Mouse (Mus musculus) ES-Bruce4 (cell line): ENCODE measurements at regions not wholly inside any gene's neighbourhood (a gene's known extent, or its start where the extent isn't known, plus 50 kb on each side); places are given as distances from the start of the nearest gene placed in this dataset.

ENCODE experiments used
- H3K27ac ChIP-seq: 2 replicates; pipeline ENCODE4 v1.5.1; 2012; ENCODE audit warnings: low read length, inconsistent platforms; ENCODE audit not compliant: insufficient read depth
- H3K27me3 ChIP-seq: 2 replicates; pipeline ENCODE4 v1.6.1; 2012; ENCODE audit warnings: mild to moderate bottlenecking, low read length, inconsistent platforms; ENCODE audit not compliant: control insufficient read depth, poor library complexity, insufficient read depth, severe bottlenecking
- H3K36me3 ChIP-seq: 2 replicates; pipeline ENCODE4 v1.6.1; 2012; ENCODE audit warnings: inconsistent platforms, mild to moderate bottlenecking, low read length, moderate library complexity; ENCODE audit not compliant: control insufficient read depth, poor library complexity, insufficient read depth, severe bottlenecking
- H3K4me1 ChIP-seq: one replicate; pipeline ENCODE4 v1.8.1; 2011; ENCODE audit warnings: low read length; ENCODE audit not compliant: control insufficient read depth, insufficient read depth
- H3K4me3 ChIP-seq: 2 replicates; pipeline ENCODE4 v1.5.1; 2011; ENCODE audit warnings: low read depth, mild to moderate bottlenecking, low read length
- H3K9ac ChIP-seq: 2 replicates; pipeline ENCODE4 v1.6.1; 2012; ENCODE audit warnings: low read depth, mild to moderate bottlenecking, inconsistent platforms; ENCODE audit not compliant: poor library complexity, severe bottlenecking
- H3K9me3 ChIP-seq: replicated peaks from 2 replicates; pipeline ENCODE4 v1.6.1; 2012; ENCODE audit warnings: mild to moderate bottlenecking, low read length, inconsistent platforms; ENCODE audit not compliant: control insufficient read depth, poor library complexity, insufficient read depth, severe bottlenecking
- CTCF ChIP-seq: IDR thresholded peaks from one replicate; pipeline ENCODE4 v1.8.1; 2011; ENCODE audit warnings: low read depth, low read length
- EP300 ChIP-seq: IDR thresholded peaks from 2 replicates; pipeline ENCODE4 v1.6.1; 2011; ENCODE audit warnings: low read depth, low read length; ENCODE audit not compliant: insufficient read depth
- POLR2A ChIP-seq: IDR thresholded peaks from one replicate; pipeline ENCODE4 v1.8.1; 2011; ENCODE audit warnings: low read length; ENCODE audit not compliant: insufficient read depth

GRCm38 (mm10) chr15:68360956-68361908 lies 1860.5 kb upstream of the Lrrc6 start:
- TF ChIP-seq EP300, result no peak
- no peak for TF ChIP-seq CTCF
- TF ChIP-seq POLR2A, result no peak
- H3K27me3 ChIP-seq, result no peaks in the 10 kb centered on the region
- peaks cover 2% of the 10 kb centered on the region for H3K4me1 ChIP-seq
- no peaks in the 10 kb centered on the region for H3K36me3 ChIP-seq
- no peak overlapping the region; the same call in 1 of the 2 replicates for H3K4me3 ChIP-seq
- H3K9me3 ChIP-seq, result no peaks in the 10 kb centered on the region
- H3K27ac ChIP-seq, result no peak overlapping the region
- peak overlapping the region; percentile 91 for H3K9ac ChIP-seq

GRCm38 (mm10) chr15:68359496-68359895 lies 1858.8 kb upstream of the Lrrc6 start:
- H3K9me3 ChIP-seq, result no peaks in the 10 kb centered on the region
- no peak overlapping the region for H3K27ac ChIP-seq
- no peaks in the 10 kb centered on the region for H3K27me3 ChIP-seq
- no peak overlapping the region for H3K9ac ChIP-seq
- no peak for TF ChIP-seq EP300
- no peak for TF ChIP-seq CTCF
- no peak for TF ChIP-seq POLR2A
- H3K4me3 ChIP-seq, result no peak overlapping the region
- H3K4me1 ChIP-seq, result peaks cover 2% of the 10 kb centered on the region
- H3K36me3 ChIP-seq, result no peaks in the 10 kb centered on the region

- H3K9me3 ChIP-seq, result no peaks in the 10 kb centered on the region
- TF ChIP-seq EP300, result no peak
- no peak for TF ChIP-seq CTCF
- no peak for TF ChIP-seq POLR2A
- no peaks in the 10 kb centered on the region for H3K36me3 ChIP-seq
- H3K27me3 ChIP-seq, result no peaks in the 10 kb centered on the region
- H3K4me3 ChIP-seq, result no peak overlapping the region
- no peak overlapping the region for H3K9ac ChIP-seq
- H3K4me1 ChIP-seq, result no peaks in the 10 kb centered on the region
- H3K27ac ChIP-seq, result no peak overlapping the region
These were observed 1855.2 kb upstream of the Lrrc6 start for GRCm38 (mm10) chr15:68355957-68356356.

- Histone ChIP-seq H3K4me1 (no peaks in the 10 kb centered on the region), H3K27me3 (no peaks in the 10 kb centered on the region), H3K9me3 (no peaks in the 10 kb centered on the region), H3K9ac (no peak overlapping the region), H3K27ac (no peak overlapping the region), H3K36me3 (no peaks in the 10 kb centered on the region), H3K4me3 (no peak overlapping the region)
- TF ChIP-seq POLR2A (no peak), EP300 (no peak)
These were observed 1843.9 kb upstream of the Lrrc6 start for GRCm38 (mm10) chr15:68344652-68345051.

- TF ChIP-seq POLR2A (no peak), CTCF (no peak), EP300 (no peak)
- Histone ChIP-seq H3K27me3 (no peaks in the 10 kb centered on the region), H3K4me3 (no peak overlapping the region), H3K4me1 (no peaks in the 10 kb centered on the region), H3K36me3 (no peaks in the 10 kb centered on the region), H3K27ac (no peak overlapping the region), H3K9ac (no peak overlapping the region), H3K9me3 (no peaks in the 10 kb centered on the region)
These were observed 1841.8 kb upstream of the Lrrc6 start for GRCm38 (mm10) chr15:68342542-68342941.

- no peaks in the 10 kb centered on the region for H3K36me3 ChIP-seq
- H3K4me3 ChIP-seq, result no peak overlapping the region
- H3K9ac ChIP-seq, result no peak overlapping the region
- no peaks in the 10 kb centered on the region for H3K4me1 ChIP-seq
- TF ChIP-seq EP300, result no peak
- TF ChIP-seq POLR2A, result no peak
- no peak for TF ChIP-seq CTCF
- H3K27me3 ChIP-seq, result no peaks in the 10 kb centered on the region
- H3K9me3 ChIP-seq, result no peaks in the 10 kb centered on the region
- no peak overlapping the region for H3K27ac ChIP-seq
These were observed 1840.3 kb upstream of the Lrrc6 start for GRCm38 (mm10) chr15:68341056-68341455.
